Mouse (Mus musculus) bone marrow, adult 2 months (tissue): ENCODE measurements around the gene Nufip1. TPM values are rescaled to one million over a fixed set of nuclear protein-coding genes. Genes with fewer than 3 reads are reported as not detected.

Experiments used
- H3K27ac ChIP-seq: fragments of 200-500 bp; 2 replicates; pipeline ENCODE4 v1.5.1; 2012; ENCODE audit warnings: low read depth, mild to moderate bottlenecking, control low read depth, inconsistent platforms, low read length; ENCODE audit not compliant: control insufficient read depth, poor library complexity, insufficient read depth
- H3K4me1 ChIP-seq: fragments of 200-500 bp; 2 replicates; pipeline ENCODE4 v1.6.1; 2011; ENCODE audit warnings: low read length; ENCODE audit not compliant: control insufficient read depth, insufficient read depth
- H3K4me3 ChIP-seq: fragments of 200-500 bp; replicated peaks from 2 replicates; pipeline ENCODE3; 2011; ENCODE audit warnings: mild to moderate bottlenecking, low read depth, low read length, control low read depth; ENCODE audit not compliant: control insufficient read depth
- CTCF ChIP-seq: fragments of 200-500 bp; IDR thresholded peaks from 2 replicates; pipeline ENCODE4 v1.5.1; 2011; ENCODE audit warnings: low read length, control low read depth; ENCODE audit not compliant: control insufficient read depth, insufficient read depth
- POLR2A ChIP-seq: fragments of 200-500 bp; IDR thresholded peaks from 2 replicates; pipeline ENCODE4 v1.6.1; 2011; ENCODE audit warnings: low read depth, mild to moderate bottlenecking, control low read depth, low read length, borderline replicate concordance; ENCODE audit not compliant: control insufficient read depth
- WGBS: fragments of 180-500 bp; shearing (Covaris S2); methylation state at CpG from one replicate; pipeline ENCODE4 v1.1.7; 2018; 5-methylcytosine and 5-hydroxymethylcytosine counted together
- polyA plus RNA-seq: library from polyadenylated mRNA; stranded (reverse); fragments of >200 nt; gene quantifications from 2 replicates; pipeline ENCODE4 v1.2.4, GENCODE M21; 2011; ENCODE audit warnings: low replicate concordance; ENCODE audit not compliant: missing spikeins, insufficient read depth, insufficient read length

The Nufip1 gene
- polyA plus RNA-seq, 1 experiment = 12.0 TPM

DNA sequence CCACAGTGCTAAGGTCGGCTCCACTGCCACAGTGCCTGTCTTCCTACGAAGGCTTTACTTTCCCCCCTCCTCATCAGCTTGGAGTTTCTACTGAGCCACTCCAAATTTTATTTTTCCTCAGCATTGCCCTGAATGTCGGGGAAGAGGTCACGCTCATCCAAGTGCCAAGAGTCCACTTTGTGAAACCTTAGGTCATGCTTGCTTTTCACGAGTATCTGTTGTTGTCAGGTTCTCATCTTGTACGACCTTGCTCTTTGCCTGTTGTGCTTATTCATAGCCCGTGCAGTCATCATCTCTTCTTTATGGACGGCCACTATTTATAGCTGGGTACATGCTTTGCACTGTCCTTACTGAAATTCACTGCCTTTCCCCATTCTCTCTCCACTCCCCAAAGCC lies 12.0 kb downstream of the Nufip1 start:
- 85% methylated on average over 8 of the region's 8 CpGs for WGBS
- no peak overlapping the region for H3K27ac ChIP-seq
- no peak overlapping the region for H3K4me3 ChIP-seq
- TF ChIP-seq CTCF (no peak), POLR2A (no peak)
- no peaks in the 10 kb centered on the region for H3K4me1 ChIP-seq

- Histone ChIP-seq H3K4me3 (no peak overlapping the region), H3K4me1 (no peaks in the 10 kb centered on the region), H3K27ac (no peak overlapping the region)
- TF ChIP-seq POLR2A (no peak), CTCF (no peak)
- 79% methylated on average over 3 of the region's 3 CpGs for WGBS
Observed at GRCm38 (mm10) chr14:76127311-76127710, 16.6 kb downstream of the Nufip1 start.

DNA sequence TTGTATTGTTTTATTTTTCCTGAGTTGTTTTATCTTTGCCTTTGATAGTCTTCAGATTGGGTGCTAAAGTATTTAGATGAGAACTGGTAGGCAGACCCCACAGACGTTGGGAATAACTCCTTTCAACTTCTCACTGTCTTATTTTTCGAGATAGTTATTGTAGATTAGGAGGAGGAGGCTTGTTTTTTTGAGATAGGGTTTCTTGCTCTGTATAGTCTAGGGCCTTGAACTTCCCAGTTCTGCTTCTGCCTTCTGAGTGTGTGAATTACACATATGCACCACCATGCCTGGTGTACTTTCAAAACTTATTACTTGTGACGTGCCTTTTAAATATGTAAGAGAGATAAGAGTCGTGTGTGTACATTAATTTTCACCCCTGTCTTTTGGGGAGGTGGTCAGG lies 17.5 kb downstream of the Nufip1 start:
- 67% methylated on average over 4 of the region's 4 CpGs for WGBS
- H3K4me1 ChIP-seq = no peaks in the 10 kb centered on the region
- no peak overlapping the region for H3K27ac ChIP-seq
- TF ChIP-seq CTCF = no peak
- no peak for TF ChIP-seq POLR2A
- H3K4me3 ChIP-seq = no peak overlapping the region

GRCm38 (mm10) chr14:76134975-76135374 lies 24.3 kb downstream of the Nufip1 start:
- WGBS = 88% methylated on average over 4 of the region's 4 CpGs
- no peaks in the 10 kb centered on the region for H3K4me1 ChIP-seq
- TF ChIP-seq POLR2A (no peak), CTCF (no peak)

GRCm38 (mm10) chr14:76145248-76145647 lies 34.6 kb downstream of the Nufip1 start:
- 73% methylated on average over 1 of the region's 1 CpGs for WGBS
- TF ChIP-seq POLR2A = no peak
- TF ChIP-seq CTCF = no peak
- Histone ChIP-seq H3K4me3 (no peak overlapping the region), H3K4me1 (no peaks in the 10 kb centered on the region), H3K27ac (no peak overlapping the region)

More at GRCm38 (mm10) chr14:76134975-76135374, 24.3 kb downstream of the Nufip1 start:
- no peak overlapping the region for H3K4me3 ChIP-seq
- no peak overlapping the region for H3K27ac ChIP-seq

GRCm38 (mm10) chr14:76145868-76146267 lies 35.2 kb downstream of the Nufip1 start:
- Histone ChIP-seq H3K4me3 (no peak overlapping the region), H3K4me1 (no peaks in the 10 kb centered on the region), H3K27ac (no peak overlapping the region)
- TF ChIP-seq CTCF (no peak), POLR2A (no peak)
- WGBS = 55% methylated on average over 7 of the region's 7 CpGs

- Histone ChIP-seq H3K27ac (no peak overlapping the region), H3K4me1 (no peaks in the 10 kb centered on the region), H3K4me3 (no peak overlapping the region)
- WGBS = 73% methylated on average over 6 of the region's 6 CpGs
- TF ChIP-seq POLR2A = no peak
- TF ChIP-seq CTCF = no peak
Observed at GRCm38 (mm10) chr14:76147061-76147460, 36.4 kb downstream of the Nufip1 start.

DNA sequence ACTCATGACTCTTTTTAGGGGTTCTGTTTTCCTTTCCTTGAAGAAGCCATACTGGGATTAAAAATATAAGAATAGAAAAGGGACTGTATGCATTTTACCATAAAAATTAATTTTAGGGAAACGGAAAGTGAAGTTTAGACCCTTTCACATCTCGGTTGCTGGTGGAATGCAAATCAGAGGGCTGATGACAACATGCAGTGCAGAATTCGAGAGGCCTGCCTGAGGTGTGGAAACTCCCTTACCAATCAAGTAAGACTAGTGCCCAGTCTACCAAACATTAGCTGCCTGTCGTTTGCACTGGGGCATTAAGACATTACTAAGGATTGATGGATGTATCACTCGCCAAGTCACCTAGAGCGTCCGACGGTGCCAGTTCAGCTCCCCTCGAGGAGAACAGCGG lies 37.6 kb downstream of the Nufip1 start:
- no peaks in the 10 kb centered on the region for H3K4me1 ChIP-seq

DNA sequence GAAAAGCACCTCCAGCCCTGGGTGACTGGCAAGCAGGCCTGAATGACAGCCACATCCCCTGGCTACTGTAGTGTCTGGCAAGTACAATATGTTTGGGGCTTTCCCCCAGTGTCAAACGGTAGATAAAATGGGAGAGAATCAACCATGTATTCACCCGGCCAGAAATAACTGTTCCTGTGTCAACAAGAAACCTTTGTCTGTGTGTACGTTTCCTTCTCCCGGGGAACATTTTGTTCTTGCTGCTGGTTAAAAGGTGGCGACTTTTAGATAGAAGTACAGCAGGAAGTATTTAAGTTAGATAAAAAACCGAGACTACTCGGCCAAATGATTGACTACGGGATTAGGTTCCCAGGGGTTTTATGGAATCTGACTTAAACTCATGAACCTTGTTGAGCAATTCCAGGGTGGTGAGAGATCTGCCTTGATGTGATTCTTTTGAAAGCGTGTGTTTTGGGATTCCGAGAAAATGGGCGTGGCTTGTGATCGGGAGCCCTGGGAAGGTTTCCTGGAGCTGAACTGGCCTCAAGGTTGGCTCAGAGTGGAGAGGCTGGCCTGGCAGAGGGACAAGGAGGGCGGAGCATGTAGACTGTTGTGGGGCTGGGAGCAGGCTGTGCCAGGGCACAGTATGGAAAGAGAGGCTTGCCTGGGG lies 39.0 kb downstream of the Nufip1 start:
- 39% methylated on average over 13 of the region's 13 CpGs for WGBS
- no peak for TF ChIP-seq POLR2A
- no peak for TF ChIP-seq CTCF
- H3K4me3 ChIP-seq = no peak overlapping the region
- H3K4me1 ChIP-seq = no peaks in the 10 kb centered on the region
- H3K27ac ChIP-seq = no peak overlapping the region

More for the DNA sequence above, 37.6 kb downstream of the Nufip1 start:
- TF ChIP-seq POLR2A (no peak), CTCF (no peak)
- H3K4me3 ChIP-seq = no peak overlapping the region
- 83% methylated on average over 10 of the region's 10 CpGs for WGBS
- no peak overlapping the region for H3K27ac ChIP-seq
